Mouse (Mus musculus): Measurements from ENCODE around the gene Crebl2. TPM values are rescaled to one million over a fixed set of nuclear protein-coding genes. Genes with fewer than 3 reads are reported as not detected.
A peak's percentile ranks its signal among the peaks of the same experiment; 100 is the strongest.

Gene Crebl2
- polyA plus RNA-seq, 1 experiment from 2014 or later = 3.5 TPM

GRCm38 (mm10) chr6:134855926-134856325 lies 26.0 kb downstream of the Crebl2 start:
- H3K4me2 ChIP-seq (replicated peaks; ENCODE audit: low read depth, low read length) = no peak overlapping the region
- no peak for ATAC-seq (ENCODE audit: insufficient number of reproducible peaks, insufficient read depth, low FRiP score, low read depth)
- H3K27ac ChIP-seq (ENCODE audit: low read length) = no peak overlapping the region
- 0 out of 2 replicates have a peak, but pooled peaks cover 4% of the 10 kb centered on the region for H3K4me1 ChIP-seq (ENCODE audit: control insufficient read depth, insufficient read depth, low read length)
- 87% methylated on average over 16 of the region's 16 CpGs for WGBS
- no peaks in the 10 kb centered on the region for H3K36me3 ChIP-seq (ENCODE audit: control insufficient read depth, insufficient read depth, low read length)
- H3K4me3 ChIP-seq (ENCODE audit: low read depth, low read length) = no peak overlapping the region
- H3K9me3 ChIP-seq (ENCODE audit: control insufficient read depth, low read depth, low read length) = no peaks in the 10 kb centered on the region
- H3K9ac ChIP-seq (replicated peaks; ENCODE audit: low read depth, low read length) = no peak overlapping the region
- no peaks in the 10 kb centered on the region for H3K27me3 ChIP-seq (ENCODE audit: control insufficient read depth, insufficient read depth, low read length)

GRCm38 (mm10) chr6:134859021-134859420 lies 29.1 kb downstream of the Crebl2 start:
- Histone ChIP-seq H3K27me3 (ENCODE audit: control insufficient read depth, insufficient read depth, low read length) (no peaks in the 10 kb centered on the region), H3K4me2 (replicated peaks; ENCODE audit: low read depth, low read length) (no peak overlapping the region), H3K9me3 (ENCODE audit: control insufficient read depth, low read depth, low read length) (no peaks in the 10 kb centered on the region), H3K9ac (replicated peaks; ENCODE audit: low read depth, low read length) (no peak overlapping the region), H3K36me3 (ENCODE audit: control insufficient read depth, insufficient read depth, low read length) (no peaks in the 10 kb centered on the region), H3K4me1 (ENCODE audit: control insufficient read depth, insufficient read depth, low read length) (peaks cover 8% of the 10 kb centered on the region; the same call in 1 of the 2 replicates), H3K27ac (ENCODE audit: low read length) (no peak overlapping the region), H3K4me3 (ENCODE audit: low read depth, low read length) (no peak overlapping the region)
- 90% methylated on average over 6 of the region's 6 CpGs for WGBS
- ATAC-seq (ENCODE audit: insufficient number of reproducible peaks, insufficient read depth, low FRiP score, low read depth) = no peak

GRCm38 (mm10) chr6:134860275-134860674 lies 30.3 kb downstream of the Crebl2 start:
- H3K4me2 ChIP-seq (replicated peaks; ENCODE audit: low read depth, low read length) = no peak overlapping the region
- no peaks in the 10 kb centered on the region for H3K36me3 ChIP-seq (ENCODE audit: control insufficient read depth, insufficient read depth, low read length)
- H3K9ac ChIP-seq (replicated peaks; ENCODE audit: low read depth, low read length) = no peak overlapping the region
- peaks cover 8% of the 10 kb centered on the region; the same call in 1 of the 2 replicates for H3K4me1 ChIP-seq (ENCODE audit: control insufficient read depth, insufficient read depth, low read length)
- H3K27ac ChIP-seq (ENCODE audit: low read length) = no peak overlapping the region
- H3K27me3 ChIP-seq (ENCODE audit: control insufficient read depth, insufficient read depth, low read length) = no peaks in the 10 kb centered on the region
- no peaks in the 10 kb centered on the region for H3K9me3 ChIP-seq (ENCODE audit: control insufficient read depth, low read depth, low read length)
- WGBS = 39% methylated on average over 4 of the region's 4 CpGs
- 0 out of 2 replicates have a peak, but pooled peaks have one; percentile 14 for ATAC-seq (ENCODE audit: insufficient number of reproducible peaks, insufficient read depth, low FRiP score, low read depth)
- no peak overlapping the region for H3K4me3 ChIP-seq (ENCODE audit: low read depth, low read length)

- H3K4me1 ChIP-seq (ENCODE audit: control insufficient read depth, insufficient read depth, low read length) = peaks cover 8% of the 10 kb centered on the region; the same call in 1 of the 2 replicates
- H3K4me3 ChIP-seq (ENCODE audit: low read depth, low read length) = no peak overlapping the region
- H3K36me3 ChIP-seq (ENCODE audit: control insufficient read depth, insufficient read depth, low read length) = no peaks in the 10 kb centered on the region
- WGBS = 86% methylated on average over 12 of the region's 12 CpGs
- no peak overlapping the region for H3K9ac ChIP-seq (replicated peaks; ENCODE audit: low read depth, low read length)
- H3K27ac ChIP-seq (ENCODE audit: low read length) = no peak overlapping the region
- no peaks in the 10 kb centered on the region for H3K27me3 ChIP-seq (ENCODE audit: control insufficient read depth, insufficient read depth, low read length)
- no peak overlapping the region for H3K4me2 ChIP-seq (replicated peaks; ENCODE audit: low read depth, low read length)
- no peak for ATAC-seq (ENCODE audit: insufficient number of reproducible peaks, insufficient read depth, low FRiP score, low read depth)
- no peaks in the 10 kb centered on the region for H3K9me3 ChIP-seq (ENCODE audit: control insufficient read depth, low read depth, low read length)
Measured at GRCm38 (mm10) chr6:134861386-134861785, 31.4 kb downstream of the Crebl2 start.

- peaks cover 8% of the 10 kb centered on the region; the same call in 1 of the 2 replicates for H3K4me1 ChIP-seq (ENCODE audit: control insufficient read depth, insufficient read depth, low read length)
- peak overlapping the region; percentile 52; the same call in 1 of the 2 replicates for H3K27ac ChIP-seq (ENCODE audit: low read length)
- 15% methylated on average over 13 of the region's 13 CpGs for WGBS
- H3K4me2 ChIP-seq (replicated peaks; ENCODE audit: low read depth, low read length) = peak overlapping the region; percentile 40
- no peaks in the 10 kb centered on the region for H3K9me3 ChIP-seq (ENCODE audit: control insufficient read depth, low read depth, low read length)
- peak overlapping the region; percentile 15; the same call in 1 of the 2 replicates for H3K4me3 ChIP-seq (ENCODE audit: low read depth, low read length)
- no peaks in the 10 kb centered on the region for H3K36me3 ChIP-seq (ENCODE audit: control insufficient read depth, insufficient read depth, low read length)
- no peaks in the 10 kb centered on the region for H3K27me3 ChIP-seq (ENCODE audit: control insufficient read depth, insufficient read depth, low read length)
- no peak overlapping the region for H3K9ac ChIP-seq (replicated peaks; ENCODE audit: low read depth, low read length)
- peak; percentile 65 for ATAC-seq (ENCODE audit: insufficient number of reproducible peaks, insufficient read depth, low FRiP score, low read depth)
Measured at GRCm38 (mm10) chr6:134862671-134863104, 32.7 kb downstream of the Crebl2 start.

GRCm38 (mm10) chr6:134863146-134863545 lies 33.2 kb downstream of the Crebl2 start:
- H3K9ac ChIP-seq (replicated peaks; ENCODE audit: low read depth, low read length) = no peak overlapping the region
- H3K27ac ChIP-seq (ENCODE audit: low read length) = peak overlapping the region; percentile 52; the same call in 1 of the 2 replicates
- no peaks in the 10 kb centered on the region for H3K36me3 ChIP-seq (ENCODE audit: control insufficient read depth, insufficient read depth, low read length)
- H3K4me1 ChIP-seq (ENCODE audit: control insufficient read depth, insufficient read depth, low read length) = peaks cover 8% of the 10 kb centered on the region; the same call in 1 of the 2 replicates
- H3K4me2 ChIP-seq (replicated peaks; ENCODE audit: low read depth, low read length) = peak overlapping the region; percentile 40
- H3K27me3 ChIP-seq (ENCODE audit: control insufficient read depth, insufficient read depth, low read length) = no peaks in the 10 kb centered on the region
- H3K9me3 ChIP-seq (ENCODE audit: control insufficient read depth, low read depth, low read length) = no peaks in the 10 kb centered on the region
- peak; percentile 68; the same call in 1 of the 2 replicates for ATAC-seq (ENCODE audit: insufficient number of reproducible peaks, insufficient read depth, low FRiP score, low read depth)
- peak overlapping the region; percentile 15; the same call in 1 of the 2 replicates for H3K4me3 ChIP-seq (ENCODE audit: low read depth, low read length)
- under 1% methylated on average over 19 of the region's 19 CpGs for WGBS

GRCm38 (mm10) chr6:134866113-134866512 lies 36.2 kb downstream of the Crebl2 start:
- Histone ChIP-seq H3K4me1 (ENCODE audit: control insufficient read depth, insufficient read depth, low read length) (peaks cover 4% of the 10 kb centered on the region; the same call in 1 of the 2 replicates), H3K27ac (ENCODE audit: low read length) (no peak overlapping the region), H3K9ac (replicated peaks; ENCODE audit: low read depth, low read length) (no peak overlapping the region), H3K4me3 (ENCODE audit: low read depth, low read length) (no peak overlapping the region), H3K9me3 (ENCODE audit: control insufficient read depth, low read depth, low read length) (no peaks in the 10 kb centered on the region), H3K27me3 (ENCODE audit: control insufficient read depth, insufficient read depth, low read length) (no peaks in the 10 kb centered on the region), H3K36me3 (ENCODE audit: control insufficient read depth, insufficient read depth, low read length) (no peaks in the 10 kb centered on the region), H3K4me2 (replicated peaks; ENCODE audit: low read depth, low read length) (no peak overlapping the region)
- WGBS = 88% methylated on average over 7 of the region's 7 CpGs
- no peak for ATAC-seq (ENCODE audit: insufficient number of reproducible peaks, insufficient read depth, low FRiP score, low read depth)

- Histone ChIP-seq H3K36me3 (ENCODE audit: control insufficient read depth, insufficient read depth, low read length) (no peaks in the 10 kb centered on the region), H3K27me3 (ENCODE audit: control insufficient read depth, insufficient read depth, low read length) (no peaks in the 10 kb centered on the region), H3K9me3 (ENCODE audit: control insufficient read depth, low read depth, low read length) (no peaks in the 10 kb centered on the region), H3K4me2 (replicated peaks; ENCODE audit: low read depth, low read length) (no peak overlapping the region), H3K9ac (replicated peaks; ENCODE audit: low read depth, low read length) (no peak overlapping the region), H3K27ac (ENCODE audit: low read length) (no peak overlapping the region), H3K4me3 (ENCODE audit: low read depth, low read length) (no peak overlapping the region), H3K4me1 (ENCODE audit: control insufficient read depth, insufficient read depth, low read length) (peaks cover 4% of the 10 kb centered on the region; the same call in 1 of the 2 replicates)
- ATAC-seq (ENCODE audit: insufficient number of reproducible peaks, insufficient read depth, low FRiP score, low read depth) = no peak
- 89% methylated on average over 3 of the region's 3 CpGs for WGBS
Measured at GRCm38 (mm10) chr6:134867325-134867724, 37.4 kb downstream of the Crebl2 start.

All from stomach, embryonic 14.5 days (tissue).